Mouse (Mus musculus) liver, adult 2 months (tissue): ENCODE measurements around the gene Dlgap4. TPM values are rescaled to one million over a fixed set of nuclear protein-coding genes. Genes with fewer than 3 reads are reported as not detected.
A peak's percentile ranks its signal among the peaks of the same experiment; 100 is the strongest.
"Not testable (repeated sequence)": the region's sequence is repeated elsewhere in the genome, so short reads cannot be mapped to it uniquely, and the experiment has no call there.

ENCODE experiments used
- DNase-seq: peaks from one replicate; pipeline ENCODE4 v3.0.0-alpha.2; 2011; ENCODE audit warnings: low read depth, low spot score; ENCODE audit errors: extremely low read depth
- H3K27ac ChIP-seq: fragments of 200-500 bp; replicated peaks from 2 replicates; pipeline ENCODE4 v1.5.1; 2012; ENCODE audit warnings: low read depth, mild to moderate bottlenecking, control low read depth, inconsistent platforms, low read length; ENCODE audit not compliant: insufficient read depth
- H3K27me3 ChIP-seq: fragments of 200-500 bp; 2 replicates; pipeline ENCODE4 v1.6.1; 2012; ENCODE audit warnings: mild to moderate bottlenecking, moderate library complexity, low read length, inconsistent platforms; ENCODE audit not compliant: control insufficient read depth, insufficient read depth
- H3K36me3 ChIP-seq: fragments of 200-500 bp; 2 replicates; pipeline ENCODE4 v1.6.1; 2012; ENCODE audit warnings: low read length, inconsistent platforms; ENCODE audit not compliant: control insufficient read depth, insufficient read depth
- H3K4me1 ChIP-seq: fragments of 200-500 bp; 2 replicates; pipeline ENCODE4 v1.6.1; 2011; ENCODE audit warnings: low read length; ENCODE audit not compliant: control insufficient read depth, insufficient read depth
- H3K4me3 ChIP-seq: fragments of 200-500 bp; 2 replicates; pipeline ENCODE4 v1.5.1; 2011; ENCODE audit warnings: low read depth, mild to moderate bottlenecking, control low read depth, low read length, moderate library complexity; ENCODE audit not compliant: insufficient read depth
- H3K79me2 ChIP-seq: fragments of 200-500 bp; 2 replicates; pipeline ENCODE4 v1.6.1; 2012; ENCODE audit warnings: inconsistent platforms, mild to moderate bottlenecking, low read length, moderate library complexity; ENCODE audit not compliant: control insufficient read depth, insufficient read depth
- H3K9ac ChIP-seq: fragments of 200-500 bp; 2 replicates; pipeline ENCODE4 v1.6.1; 2012; ENCODE audit warnings: low read depth, mild to moderate bottlenecking, control low read depth, inconsistent platforms, low read length
- CTCF ChIP-seq: fragments of 200-500 bp; IDR thresholded peaks from 2 replicates; pipeline ENCODE4 v1.5.1; 2011; ENCODE audit warnings: low read depth, low read length, control low read depth
- POLR2A ChIP-seq: fragments of 200-500 bp; IDR thresholded peaks from 2 replicates; pipeline ENCODE4 v1.6.1; 2011; ENCODE audit warnings: low read length, control low read depth; ENCODE audit not compliant: insufficient read depth; ENCODE audit errors: extremely low read depth
- WGBS: fragments of 180-500 bp; shearing (Covaris S2); methylation state at CpG from one replicate; pipeline ENCODE4 v1.1.7; 2018; 5-methylcytosine and 5-hydroxymethylcytosine counted together
- polyA plus RNA-seq: library from polyadenylated mRNA; depleted of rRNA; stranded (reverse); fragments of >200 nt; gene quantifications from 2 replicates; pipeline ENCODE4 v1.2.3, GENCODE M21; 2012
- total RNA-seq: library from RNA; depleted of rRNA; stranded (reverse); fragments of >200 nt; gene quantifications from 2 replicates; pipeline ENCODE4 v1.2.3, GENCODE M21; 2014

Gene Dlgap4
- total and polyA plus RNA-seq, 2 experiments, result 3.2 to 22.8 TPM

GRCm38 (mm10) chr2:156787090-156787775 is 173.7 kb downstream of the Dlgap4 start:
- no peaks in the 10 kb centered on the region for H3K79me2 ChIP-seq
- WGBS, result 93% methylated on average over 5 of the region's 5 CpGs
- no peak for TF ChIP-seq POLR2A
- no peak for TF ChIP-seq CTCF
- no peak overlapping the region for H3K9ac ChIP-seq
- no peak overlapping the region for H3K27ac ChIP-seq
- H3K4me3 ChIP-seq, result no peak overlapping the region
- H3K27me3 ChIP-seq, result no peaks in the 10 kb centered on the region
- H3K36me3 ChIP-seq, result no peaks in the 10 kb centered on the region
- no peak for DNase-seq
- no peaks in the 10 kb centered on the region for H3K4me1 ChIP-seq

- Histone ChIP-seq H3K79me2 (no peaks in the 10 kb centered on the region), H3K4me1 (no peaks in the 10 kb centered on the region), H3K4me3 (no peak overlapping the region), H3K36me3 (no peaks in the 10 kb centered on the region), H3K27ac (no peak overlapping the region), H3K9ac (no peak overlapping the region), H3K27me3 (no peaks in the 10 kb centered on the region)
- TF ChIP-seq CTCF (peak; percentile 23; the same call in 1 of the 2 replicates), POLR2A (no peak)
- no peak for DNase-seq
- 44% methylated on average over 3 of the region's 3 CpGs for WGBS
Measured at GRCm38 (mm10) chr2:156787776-156788105, 174.2 kb downstream of the Dlgap4 start.

- Histone ChIP-seq H3K27me3 (no peaks in the 10 kb centered on the region), H3K9ac (no peak overlapping the region), H3K27ac (no peak overlapping the region), H3K36me3 (no peaks in the 10 kb centered on the region), H3K79me2 (no peaks in the 10 kb centered on the region), H3K4me3 (no peak overlapping the region), H3K4me1 (no peaks in the 10 kb centered on the region)
- 79% methylated on average over 1 of the region's 1 CpGs for WGBS
- TF ChIP-seq POLR2A (no peak), CTCF (no peak)
- no peak for DNase-seq
Measured at GRCm38 (mm10) chr2:156788836-156789235, 175.3 kb downstream of the Dlgap4 start.

- 77% methylated on average over 1 of the region's 1 CpGs for WGBS
- Histone ChIP-seq H3K4me3 (no peak overlapping the region), H3K9ac (no peak overlapping the region), H3K79me2 (no peaks in the 10 kb centered on the region), H3K4me1 (no peaks in the 10 kb centered on the region), H3K36me3 (no peaks in the 10 kb centered on the region), H3K27ac (no peak overlapping the region), H3K27me3 (no peaks in the 10 kb centered on the region)
- DNase-seq, result no peak
- TF ChIP-seq POLR2A (no peak), CTCF (no peak)
Measured at GRCm38 (mm10) chr2:156798516-156798915, 185.0 kb downstream of the Dlgap4 start.

- Histone ChIP-seq H3K79me2 (no peaks in the 10 kb centered on the region), H3K36me3 (no peaks in the 10 kb centered on the region), H3K27me3 (no peaks in the 10 kb centered on the region), H3K27ac (no peak overlapping the region), H3K4me1 (no peaks in the 10 kb centered on the region), H3K4me3 (no peak overlapping the region), H3K9ac (no peak overlapping the region)
- 82% methylated on average over 4 of the region's 4 CpGs for WGBS
- no peak for DNase-seq
- no peak for TF ChIP-seq CTCF
- no peak for TF ChIP-seq POLR2A
Measured at GRCm38 (mm10) chr2:156801045-156801444, 187.5 kb downstream of the Dlgap4 start.

GRCm38 (mm10) chr2:156802116-156802515 is 188.6 kb downstream of the Dlgap4 start:
- not testable (repeated sequence) for DNase-seq, H3K36me3 ChIP-seq, H3K4me3 ChIP-seq, H3K79me2 ChIP-seq, H3K9ac ChIP-seq, H3K4me1 ChIP-seq, H3K27ac ChIP-seq, H3K27me3 ChIP-seq
- 44% methylated on average over 9 of the region's 9 CpGs for WGBS
